Mouse (Mus musculus) activated CD4-positive, CD25-positive, alpha-beta regulatory T cell, adult 4 months (primary cell): ENCODE data around the gene Tst. TPM values are rescaled to one million over a fixed set of nuclear protein-coding genes. Genes with fewer than 3 reads are reported as not detected.

Source experiments
- ATAC-seq: one replicate; pipeline ENCODE4 v1.8.0; 2017
- polyA plus RNA-seq, 2 experiments: library from polyadenylated mRNA; unstranded; fragments of 100-300 nt; shearing (Covaris generic); gene quantifications; one replicate each; pipeline ENCODE4 v1.2.1; 2017

The Tst gene
- polyA plus RNA-seq, 2 experiments from 2014 or later, result 4.0 to 4.6 TPM

DNA sequence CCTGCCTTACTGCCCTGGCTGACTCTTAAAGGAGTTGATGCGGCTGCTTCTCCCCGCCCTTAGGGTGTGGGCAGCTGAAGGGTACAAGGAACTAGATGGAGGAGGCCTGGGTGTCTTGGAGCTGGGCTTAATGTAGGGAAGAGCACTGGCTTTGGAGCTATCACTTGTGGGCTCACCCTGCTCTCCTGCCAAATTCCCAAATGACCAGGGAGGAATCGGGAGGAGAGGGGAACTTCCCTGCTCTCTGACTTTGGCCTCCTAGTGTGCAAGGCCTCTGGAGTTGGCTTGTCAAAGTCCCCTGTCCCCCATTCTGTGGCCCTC is 23.4 kb upstream of the Tst start:
- no peak for ATAC-seq

DNA sequence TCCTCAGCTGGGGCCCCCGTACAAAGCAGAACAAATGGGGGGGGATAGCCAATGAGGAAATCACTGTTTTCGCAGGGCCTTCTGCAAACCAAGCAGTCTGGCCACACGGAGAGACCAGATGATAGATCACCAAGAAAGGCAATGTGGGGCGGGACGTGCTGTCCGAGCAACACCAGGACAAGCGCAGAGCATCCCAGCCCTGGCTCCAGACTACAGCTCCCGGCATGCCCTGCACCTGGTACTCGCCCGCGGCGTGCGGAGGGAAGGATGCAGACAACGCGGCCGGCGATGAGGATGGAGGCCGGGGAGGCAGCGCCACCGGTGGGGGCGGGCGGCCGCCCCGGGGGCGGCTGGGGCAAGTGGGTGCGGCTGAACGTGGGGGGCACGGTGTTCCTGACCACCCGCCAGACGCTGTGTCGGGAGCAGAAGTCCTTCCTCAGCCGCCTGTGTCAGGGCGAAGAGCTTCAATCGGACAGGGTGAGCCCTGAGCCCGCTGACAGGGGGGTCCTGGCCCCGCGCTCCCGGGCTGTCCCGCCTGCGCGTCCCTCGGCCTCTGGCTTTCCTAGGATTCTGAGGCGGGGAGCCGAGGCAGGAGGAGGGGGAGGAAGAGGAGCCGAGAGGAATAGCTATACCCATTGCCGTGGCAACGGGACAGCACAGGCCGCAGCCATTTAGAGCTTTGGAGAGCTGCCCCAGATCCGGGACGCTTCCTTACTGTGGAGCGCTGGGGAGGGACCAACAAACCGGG is 22.9 kb upstream of the Tst start, which contains the start of gene Kctd17:
Kctd17 (plus strand) TSS at position 174 of the 748 bp plus-strand sequence.
- peak; percentile 46 for ATAC-seq

DNA sequence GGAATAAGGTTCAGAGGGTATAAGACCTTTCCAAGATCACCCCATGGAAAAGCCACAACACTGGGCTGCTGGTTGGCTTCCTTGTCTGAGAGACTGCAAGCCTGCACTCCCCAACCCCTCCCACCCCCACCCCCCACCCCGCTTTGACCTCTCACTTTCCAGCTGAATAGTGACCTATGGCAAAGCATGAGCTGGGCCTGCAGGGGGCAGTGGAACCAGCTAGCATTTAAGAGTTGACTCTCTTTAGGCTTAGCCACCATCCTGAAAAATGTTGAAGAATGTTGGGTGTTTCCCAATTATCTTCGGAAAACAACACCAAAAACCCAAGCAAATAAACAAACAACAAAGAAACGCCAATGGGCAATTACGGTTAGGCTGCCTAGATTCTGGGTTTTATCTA is 19.5 kb upstream of the Tst start:
- no peak for ATAC-seq

DNA sequence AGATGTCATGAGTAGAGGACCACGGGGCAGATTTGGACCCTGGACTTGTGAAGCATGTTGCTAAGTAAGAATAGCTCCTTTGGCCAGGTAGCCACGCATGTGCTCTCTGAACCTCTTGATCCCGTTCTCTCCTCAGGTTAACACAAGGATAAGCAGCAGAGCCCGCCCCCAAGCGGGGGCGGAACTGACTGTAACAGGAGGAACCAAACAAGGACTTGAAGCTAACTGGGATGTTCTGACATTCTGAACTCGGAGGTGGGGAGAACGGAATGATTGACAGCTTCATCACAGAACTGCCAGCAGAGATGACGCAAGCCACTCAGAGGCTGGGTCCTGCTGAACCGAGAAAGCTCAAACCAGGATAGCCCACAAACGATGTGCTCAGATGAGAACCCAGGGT is 18.8 kb upstream of the Tst start:
- no peak for ATAC-seq

DNA sequence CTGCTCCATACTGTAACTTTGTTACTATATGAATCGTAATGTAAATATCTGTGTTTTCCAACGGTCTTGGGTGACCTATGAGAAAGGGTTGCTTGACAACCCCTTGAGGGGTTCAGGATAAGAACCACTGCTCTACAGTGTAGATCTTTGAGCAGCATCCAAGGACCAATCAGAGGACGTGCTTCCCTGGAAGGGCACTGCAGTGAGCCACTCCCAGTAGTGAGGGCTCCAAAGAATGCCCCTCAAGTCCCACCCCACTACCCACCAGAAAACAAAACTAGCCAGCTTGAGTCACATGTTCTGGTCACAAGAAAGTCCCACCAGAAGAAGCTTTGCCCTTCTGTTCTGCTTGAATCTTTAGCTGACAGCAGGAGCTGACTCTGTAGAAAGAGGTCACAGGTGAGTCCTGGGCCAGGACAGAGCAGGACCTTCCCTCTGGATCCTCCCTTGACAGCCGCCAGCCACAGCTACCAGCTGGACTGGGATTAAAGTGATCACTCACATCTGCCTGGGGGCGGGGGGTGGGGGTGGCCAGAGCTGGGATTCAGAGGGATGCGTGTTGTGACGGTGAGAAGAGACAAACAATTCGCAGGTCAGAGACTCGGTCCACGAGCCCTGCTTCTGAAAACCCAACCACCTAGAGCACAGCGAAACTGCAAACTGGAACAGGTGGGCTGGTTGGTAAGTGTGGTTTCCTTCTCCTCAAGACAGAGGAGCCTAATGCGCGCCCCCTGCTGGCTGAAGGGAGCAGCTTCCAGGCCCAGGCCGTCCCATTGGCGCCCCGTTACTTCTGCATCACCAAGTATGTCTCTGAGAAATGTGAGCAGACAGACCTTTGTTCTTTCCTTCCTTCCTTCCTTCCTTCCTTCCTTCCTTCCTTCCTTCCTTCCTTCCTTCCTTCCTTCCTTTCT is 16.6 kb upstream of the Tst start:
- ATAC-seq, result peak; percentile 66

DNA sequence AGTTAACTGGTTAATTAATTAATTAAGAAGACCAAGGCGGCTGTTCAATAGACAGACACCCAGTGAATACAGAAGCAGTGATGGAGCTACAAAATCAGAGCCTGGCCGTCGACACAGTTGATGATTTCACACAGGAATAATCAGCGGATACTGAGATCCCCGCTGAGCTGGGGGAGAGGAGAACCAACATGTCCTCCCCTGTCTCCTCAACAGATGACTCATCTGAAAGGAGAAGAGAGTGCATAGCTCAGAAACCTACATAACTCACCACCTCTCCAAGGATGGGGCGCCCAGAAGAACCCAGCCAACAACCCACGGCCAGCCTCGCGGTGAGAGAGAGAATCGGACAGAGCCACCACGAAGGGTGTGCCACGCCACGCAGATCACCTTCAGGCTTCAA is 14.7 kb upstream of the Tst start:
- no peak for ATAC-seq

DNA sequence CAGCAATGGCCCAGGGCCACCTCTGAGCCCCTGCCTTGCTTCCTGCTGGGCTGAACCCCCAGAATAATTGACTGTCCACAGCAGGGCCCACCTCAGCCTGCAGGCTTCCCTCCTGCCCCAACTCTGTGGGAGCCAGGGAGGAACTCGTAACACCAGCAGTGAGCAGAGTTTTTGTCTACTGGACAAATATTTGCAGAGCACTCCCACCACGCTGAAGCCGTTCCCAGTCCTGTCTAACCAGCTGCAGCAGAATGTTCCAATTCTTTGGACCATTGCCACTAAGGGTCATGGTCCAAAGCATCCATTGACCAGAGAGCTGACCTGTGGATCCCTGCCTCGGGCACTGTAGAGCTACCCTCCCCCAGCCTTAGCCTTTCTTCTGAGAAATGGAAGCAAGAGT is 11.2 kb upstream of the Tst start:
- ATAC-seq, result no peak

DNA sequence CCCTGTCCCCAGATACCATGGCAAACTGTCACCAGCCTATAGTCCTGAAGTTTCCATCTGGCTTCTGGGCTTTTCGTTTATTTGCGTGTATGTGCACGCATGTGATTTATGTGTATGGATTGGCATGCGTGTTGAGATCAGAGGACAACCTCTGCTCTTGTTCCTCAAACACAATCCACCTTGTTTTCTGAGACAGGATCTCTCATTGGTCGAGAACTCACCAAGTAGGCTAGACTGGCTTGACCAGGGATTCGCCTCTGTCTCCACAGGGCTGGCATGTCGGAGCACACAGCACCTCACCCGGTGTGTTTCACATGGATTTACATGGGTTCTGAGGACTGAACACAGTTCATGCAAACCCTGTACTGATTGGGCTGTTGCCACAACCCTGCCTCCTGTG is 8.4 kb upstream of the Tst start:
- no peak for ATAC-seq

DNA sequence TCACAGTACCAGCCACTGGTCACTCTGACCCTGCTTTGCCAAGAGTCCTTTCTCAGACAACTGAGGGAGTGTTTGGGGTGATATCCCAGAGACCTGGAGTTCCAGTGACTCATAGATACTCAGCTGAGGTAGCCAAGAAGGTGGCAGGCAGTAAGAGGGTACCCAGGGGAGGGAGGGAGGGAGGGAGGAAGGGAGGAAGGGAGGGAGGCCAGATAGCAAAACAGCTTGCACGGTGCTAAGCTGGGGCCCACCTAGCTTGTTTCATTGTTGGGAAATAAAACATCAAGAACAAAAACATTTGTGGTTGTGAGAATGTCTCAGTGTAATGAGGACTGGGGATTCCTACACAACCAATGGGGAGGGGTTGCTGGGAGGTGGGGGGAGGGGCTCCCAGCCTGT is 8.0 kb upstream of the Tst start:
- no peak for ATAC-seq

DNA sequence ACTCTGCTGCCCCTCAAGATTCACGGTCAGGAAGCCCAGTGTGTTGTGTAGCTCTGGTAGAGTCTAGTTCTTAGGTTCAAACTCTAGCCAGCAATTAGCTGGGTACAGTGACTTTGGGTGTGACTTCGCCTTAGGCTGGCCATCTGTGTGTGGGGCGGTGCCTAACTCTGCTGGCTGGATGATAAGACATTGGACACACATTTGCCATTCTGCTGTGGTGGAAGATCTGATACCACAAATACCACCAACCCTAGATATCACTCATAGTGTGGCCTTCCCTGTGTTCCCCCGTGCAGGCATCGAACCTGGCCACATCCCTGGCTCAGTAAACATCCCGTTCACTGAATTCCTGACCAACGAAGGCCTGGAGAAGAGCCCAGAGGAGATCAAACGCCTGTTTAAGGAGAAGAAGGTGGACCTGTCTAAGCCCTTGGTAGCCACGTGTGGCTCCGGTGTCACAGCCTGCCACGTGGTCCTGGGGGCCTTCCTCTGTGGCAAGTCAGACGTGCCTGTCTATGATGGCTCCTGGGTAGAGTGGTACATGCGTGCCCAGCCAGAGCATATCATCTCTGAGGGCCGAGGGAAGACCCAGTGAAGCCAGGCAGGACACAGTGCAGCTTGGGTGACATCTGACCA is 7.5 kb upstream of the Tst start:
- no peak for ATAC-seq

DNA sequence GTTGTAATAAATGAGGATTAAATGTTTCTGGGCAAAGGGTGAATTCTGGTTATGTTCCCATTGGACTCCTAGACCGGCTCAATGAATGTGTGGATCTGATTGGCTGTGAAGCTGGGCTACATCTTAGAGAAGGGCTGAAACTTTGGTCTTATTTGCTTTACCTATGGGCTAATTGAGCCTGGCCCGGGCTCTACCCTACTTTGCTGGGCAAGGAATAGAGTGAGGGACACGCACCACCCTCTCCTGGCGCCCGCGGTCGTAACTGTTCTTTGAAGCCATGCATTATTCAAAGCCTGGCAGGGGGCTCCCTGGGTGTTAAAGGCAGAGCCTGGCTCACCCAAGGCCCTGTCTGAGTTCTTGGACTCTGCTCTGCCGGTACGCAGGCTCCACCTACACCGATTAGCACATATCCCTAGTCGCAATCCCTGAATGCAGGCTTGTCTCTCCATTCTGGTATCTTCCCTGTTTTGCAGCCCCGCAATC is 3.9 kb upstream of the Tst start:
- ATAC-seq, result no peak

DNA sequence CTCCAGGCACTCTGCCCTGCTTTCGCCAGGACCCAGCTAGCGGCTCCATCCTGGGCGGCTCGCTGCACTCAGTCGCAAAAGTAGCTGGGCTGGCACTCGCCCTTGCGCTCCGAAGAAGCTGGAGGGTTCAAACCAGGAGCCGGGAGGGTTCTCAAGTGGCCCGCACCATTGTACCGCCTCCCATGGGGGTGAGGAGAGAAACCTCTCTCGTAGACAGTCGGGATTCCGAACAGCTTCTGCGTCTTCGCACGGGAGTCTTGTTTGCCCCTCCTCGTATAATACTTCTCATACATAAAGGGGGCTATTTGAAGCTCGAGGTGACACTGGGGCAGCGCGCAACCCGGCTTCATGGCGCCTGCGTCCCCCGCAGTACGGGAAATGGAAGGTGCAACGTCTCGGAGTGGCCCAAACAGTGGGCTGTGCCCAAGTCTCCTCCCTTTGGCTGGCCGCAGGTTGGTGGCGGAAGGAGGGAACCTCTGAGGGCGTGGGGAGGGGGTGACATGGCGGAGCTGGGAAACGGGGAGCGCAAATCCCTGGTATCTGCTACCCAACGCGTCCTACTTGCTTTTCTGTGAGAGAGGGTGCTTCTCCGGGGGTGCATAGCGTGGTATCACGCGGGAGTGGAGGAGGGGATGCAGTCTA is 707 bp upstream of the Tst start, which contains the start of gene Mpst:
Mpst (plus strand) TSS at position 124 of the 642 bp plus-strand sequence.
- ATAC-seq, result peak; percentile 95

DNA sequence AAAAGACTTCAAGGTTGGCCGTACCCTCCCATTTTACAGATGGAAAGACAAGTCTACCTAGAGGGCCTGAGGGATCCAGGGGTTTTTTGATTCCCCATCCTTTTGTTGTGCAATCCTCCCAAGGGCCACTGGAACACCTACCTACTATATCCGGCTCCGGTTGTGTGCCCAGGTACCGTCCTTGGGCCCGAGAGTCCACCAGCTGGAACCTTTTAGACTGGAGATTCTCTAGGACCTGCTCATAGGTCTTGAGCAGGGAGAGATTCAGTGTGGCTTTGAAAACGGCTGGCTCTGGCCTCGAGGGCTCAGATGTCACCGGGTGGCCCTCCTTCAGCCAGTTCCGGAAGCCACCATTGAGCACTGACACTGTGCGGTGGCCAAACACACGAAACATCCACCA is 609 bp downstream of the Tst start:
- ATAC-seq, result no peak

DNA sequence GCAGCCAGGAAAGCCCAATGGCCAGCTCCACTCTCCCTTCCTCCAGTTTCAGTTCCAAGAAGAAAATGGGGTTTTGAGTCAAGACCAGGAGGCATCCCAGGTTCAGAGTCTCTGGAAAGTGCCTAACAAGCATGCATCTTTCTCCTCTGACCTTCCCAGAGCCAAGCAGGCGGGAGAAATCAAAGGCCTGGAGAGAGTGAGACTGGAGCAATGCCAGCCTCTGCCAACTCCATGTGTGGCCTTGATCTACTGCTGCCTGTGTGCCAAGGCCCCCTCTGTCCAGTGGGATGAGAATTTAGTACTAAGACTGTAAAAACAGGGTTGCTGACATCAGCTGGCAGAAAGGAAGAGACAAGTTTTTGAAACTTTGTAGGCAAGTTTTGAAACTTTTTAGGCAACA is 1.8 kb downstream of the Tst start:
- no peak for ATAC-seq

DNA sequence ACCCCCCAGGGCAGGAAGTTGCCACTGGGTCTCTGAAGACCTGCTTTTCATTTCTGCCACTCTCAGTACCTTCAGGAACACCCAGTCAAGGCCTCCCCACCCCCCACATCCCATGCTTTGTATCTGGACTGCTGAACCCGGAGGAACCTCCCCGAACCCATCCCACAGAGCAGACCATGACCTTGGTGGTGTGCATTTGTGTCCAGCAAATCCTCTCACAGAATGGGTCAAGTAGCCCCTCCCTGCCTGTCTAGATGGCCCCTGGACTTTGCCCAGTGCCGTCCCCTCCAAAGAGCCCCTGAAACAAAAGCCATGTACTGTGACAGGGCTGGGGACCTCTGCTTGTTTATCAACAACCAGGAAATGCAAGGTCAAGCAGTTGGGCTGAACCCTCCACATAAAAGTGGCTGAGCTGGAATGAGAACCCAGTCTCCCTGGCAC is 2.4 kb downstream of the Tst start:
- ATAC-seq, result no peak

DNA sequence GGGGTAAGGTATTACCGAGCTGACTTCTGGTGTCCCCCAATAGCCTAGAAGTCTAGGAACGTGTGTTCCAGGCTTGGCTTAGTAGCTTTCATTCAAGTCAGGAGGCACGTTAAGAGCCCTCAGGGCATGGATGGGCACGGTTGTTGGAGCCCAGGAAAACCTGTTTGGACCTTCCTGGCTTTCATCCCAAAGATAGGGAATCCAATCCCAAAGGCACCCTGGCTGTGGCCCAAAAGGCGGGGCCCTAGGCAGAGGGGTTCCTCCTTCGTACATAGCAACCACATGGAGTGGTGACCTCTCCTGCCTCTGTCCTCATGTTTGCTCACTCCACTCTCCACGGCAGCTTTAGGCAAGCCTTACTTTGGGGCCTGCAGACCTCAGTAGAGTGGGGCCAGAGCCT is 3.3 kb downstream of the Tst start:
- no peak for ATAC-seq

DNA sequence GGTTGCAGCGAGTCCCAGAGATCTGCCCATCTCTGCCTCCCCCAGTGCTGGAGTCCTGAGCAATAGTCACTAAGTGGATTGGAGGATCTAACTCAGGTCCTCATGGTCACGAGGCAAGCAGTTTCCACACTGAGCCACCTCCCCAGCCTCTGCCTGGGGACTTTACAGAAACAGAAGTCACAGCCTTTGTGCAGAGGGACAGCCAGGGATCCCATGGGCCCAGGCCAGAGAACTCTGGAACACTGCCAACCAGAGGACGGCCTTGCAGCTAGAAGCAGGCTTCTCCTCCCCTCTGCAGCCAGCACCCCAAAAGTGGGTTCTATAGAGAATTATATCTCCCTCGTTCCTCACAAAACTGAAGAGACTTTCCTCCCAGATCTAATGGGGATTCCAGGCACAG is 3.8 kb downstream of the Tst start:
- no peak for ATAC-seq

DNA sequence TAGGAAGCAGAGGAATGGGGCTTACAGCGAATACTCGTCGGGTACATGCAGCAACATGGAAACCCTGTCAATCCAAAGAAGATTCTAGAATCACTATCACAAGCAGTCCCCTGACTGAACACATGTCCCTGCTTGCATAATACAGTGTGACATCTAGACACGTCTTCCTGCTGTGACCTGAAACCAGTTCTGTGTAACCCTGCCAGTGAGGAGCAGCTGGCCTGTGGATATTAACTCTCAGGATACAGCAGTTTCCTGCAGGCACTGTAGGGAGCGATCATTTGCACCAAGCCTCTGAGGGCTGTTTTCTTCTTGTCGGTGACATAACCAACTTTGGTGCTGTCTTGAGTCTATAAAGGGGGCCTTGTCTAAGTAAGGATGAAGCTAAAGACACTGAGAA is 4.4 kb downstream of the Tst start:
- ATAC-seq, result no peak

DNA sequence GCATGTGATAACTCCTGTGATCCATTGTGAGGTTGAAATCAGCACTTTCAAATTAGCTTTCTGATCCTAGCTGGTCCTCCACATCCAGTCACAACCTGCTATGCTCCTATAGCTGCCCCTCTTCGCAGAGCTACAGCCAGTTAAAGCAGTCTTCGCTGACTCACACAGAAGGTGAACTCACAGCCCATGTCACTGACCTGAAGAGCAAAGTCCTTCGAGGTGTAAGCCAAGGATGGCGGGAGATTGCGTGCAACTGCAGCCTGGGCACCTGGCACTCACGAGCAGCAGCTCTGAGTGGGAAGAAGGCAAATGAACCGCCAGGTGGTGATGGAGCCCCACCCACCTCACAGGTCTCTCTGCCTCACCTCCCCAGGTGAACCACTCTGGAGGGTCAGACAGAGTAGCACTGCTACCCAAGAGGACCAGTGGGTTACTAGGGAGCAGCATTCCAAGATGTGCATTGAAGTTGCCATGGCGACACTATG is 10.2 kb downstream of the Tst start, which contains the start of gene Tex33:
Tex33 (minus strand) TSS at position 435 of the 485 bp plus-strand sequence.
- ATAC-seq, result no peak

DNA sequence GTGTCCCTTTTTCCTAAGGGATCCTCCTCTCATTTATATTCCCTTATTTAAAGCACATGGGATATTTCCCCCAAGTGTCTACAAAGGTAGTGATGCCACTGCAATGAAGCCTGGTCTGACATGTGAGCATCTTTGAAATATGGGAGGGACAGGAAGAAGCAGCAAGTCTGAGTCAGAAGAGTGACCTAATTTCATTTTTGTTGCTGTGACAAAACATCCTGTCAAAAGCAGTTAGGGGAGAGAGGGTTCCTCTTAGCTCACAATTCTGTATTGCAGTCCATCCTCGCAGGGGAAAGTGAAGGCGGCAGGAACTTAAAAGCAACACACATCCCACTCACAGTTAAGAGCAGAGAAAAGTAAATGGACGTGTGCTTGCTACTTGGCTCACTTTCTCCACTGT is 14.9 kb downstream of the Tst start:
- ATAC-seq, result peak; percentile 88

DNA sequence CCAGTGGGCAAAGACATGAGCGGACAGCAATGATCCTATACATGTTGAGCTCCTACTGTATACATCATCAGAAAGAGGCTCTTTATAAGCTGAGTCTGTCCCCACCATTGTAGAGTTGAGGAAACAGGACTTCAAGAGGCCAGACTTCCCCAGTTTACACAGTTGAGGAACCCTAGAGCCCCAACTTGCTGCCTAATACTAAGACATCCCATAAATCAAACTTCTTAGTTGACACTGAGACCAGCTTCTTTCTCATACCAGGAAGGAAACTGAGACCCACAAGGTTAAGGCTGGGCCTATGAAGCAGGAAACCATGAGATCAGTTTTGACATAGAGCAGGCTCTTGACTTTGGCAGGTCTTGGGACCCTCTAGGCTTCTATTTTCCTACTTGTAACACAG is 20.1 kb downstream of the Tst start:
- ATAC-seq, result no peak
